Mouse (Mus musculus) small intestine, adult 2 months (tissue): ENCODE results near the gene Zfp69. TPM values are rescaled to one million over a fixed set of nuclear protein-coding genes. Genes with fewer than 3 reads are reported as not detected.

Source experiments
- H3K27ac ChIP-seq: fragments of 200-500 bp; 2 replicates; pipeline ENCODE4 v1.5.1; 2012; ENCODE audit warnings: low read depth, low read length, control low read depth, inconsistent platforms; ENCODE audit not compliant: insufficient read depth
- H3K27me3 ChIP-seq: fragments of 200-500 bp; 2 replicates; pipeline ENCODE4 v1.6.1; 2012; ENCODE audit warnings: mild to moderate bottlenecking, moderate library complexity, low read length, inconsistent platforms; ENCODE audit not compliant: control insufficient read depth, insufficient read depth
- H3K36me3 ChIP-seq: fragments of 200-500 bp; 2 replicates; pipeline ENCODE4 v1.6.1; 2012; ENCODE audit warnings: mild to moderate bottlenecking, low read length, control low read depth, inconsistent platforms; ENCODE audit not compliant: control insufficient read depth, insufficient read depth
- H3K4me1 ChIP-seq: fragments of 200-500 bp; 2 replicates; pipeline ENCODE4 v1.6.1; 2012; ENCODE audit warnings: low read length, inconsistent platforms, mixed read lengths; ENCODE audit not compliant: control insufficient read depth, insufficient read depth, insufficient read length
- H3K4me3 ChIP-seq: fragments of 200-500 bp; 2 replicates; pipeline ENCODE4 v1.5.1; 2012; ENCODE audit warnings: low read depth, mild to moderate bottlenecking, control low read depth, inconsistent platforms, low read length, moderate library complexity
- CTCF ChIP-seq: fragments of 200-500 bp; IDR thresholded peaks from 2 replicates; pipeline ENCODE4 v1.5.1; 2012; ENCODE audit warnings: low read depth, mild to moderate bottlenecking, control low read depth, inconsistent platforms, low read length, moderate library complexity, mixed read lengths; ENCODE audit not compliant: insufficient replicate concordance, insufficient read length; ENCODE audit errors: extremely low read depth
- POLR2A ChIP-seq: fragments of 200-500 bp; IDR thresholded peaks from 2 replicates; pipeline ENCODE4 v1.6.1; 2012; ENCODE audit warnings: low read depth, mild to moderate bottlenecking, control low read depth, inconsistent platforms, low read length, moderate library complexity
- WGBS: fragments of 180-500 bp; shearing (Covaris S2); methylation state at CpG from one replicate; pipeline ENCODE4 v1.1.7; 2018; 5-methylcytosine and 5-hydroxymethylcytosine counted together
- polyA plus RNA-seq: library from polyadenylated mRNA; depleted of rRNA; stranded (reverse); fragments of >200 nt; gene quantifications from 2 replicates; pipeline ENCODE4 v1.2.3, GENCODE M21; 2012

Zfp69 gene
- polyA plus RNA-seq, 1 experiment = 1.8 TPM

- TF ChIP-seq POLR2A (no peak), CTCF (no peak)
- no peak overlapping the region for H3K4me3 ChIP-seq
- no peaks in the 10 kb centered on the region for H3K27me3 ChIP-seq
- H3K36me3 ChIP-seq = peaks cover 9% of the 10 kb centered on the region
- 9% methylated on average over 3 of the region's 3 CpGs for WGBS
- no peaks in the 10 kb centered on the region for H3K4me1 ChIP-seq
- peak overlapping the region; percentile 94; the same call in 1 of the 2 replicates for H3K27ac ChIP-seq
Observed at GRCm38 (mm10) chr4:120925386-120925785, 26.1 kb downstream of the Zfp69 start.

GRCm38 (mm10) chr4:120924554-120925299, 26.8 kb downstream of the Zfp69 start, which contains the start of gene Exo5:
Gene Exo5 (minus strand): TSS chr4:120925017.
- no peaks in the 10 kb centered on the region for H3K4me1 ChIP-seq
- H3K27ac ChIP-seq = peak within 1 kb of the TSS; percentile 94
- peaks cover 9% of the 10 kb centered on the region for H3K36me3 ChIP-seq
- WGBS = under 1% methylated on average over 33 of the region's 33 CpGs
- TF ChIP-seq CTCF (no peak), POLR2A (peak; percentile 83)
- H3K4me3 ChIP-seq = peak within 1 kb of the TSS; percentile 87
- no peaks in the 10 kb centered on the region for H3K27me3 ChIP-seq

- no peak for TF ChIP-seq POLR2A
- no peak for TF ChIP-seq CTCF
- WGBS = 88% methylated on average over 8 of the region's 8 CpGs
- H3K4me3 ChIP-seq = no peak overlapping the region
- no peaks in the 10 kb centered on the region for H3K27me3 ChIP-seq
- no peak overlapping the region for H3K27ac ChIP-seq
- H3K36me3 ChIP-seq = peaks cover 9% of the 10 kb centered on the region
- H3K4me1 ChIP-seq = no peaks in the 10 kb centered on the region
Observed at GRCm38 (mm10) chr4:120921461-120921860, 30.0 kb downstream of the Zfp69 start.

GRCm38 (mm10) chr4:120914501-120914900, 37.0 kb downstream of the Zfp69 start:
- WGBS = 72% methylated on average over 4 of the region's 4 CpGs
- Histone ChIP-seq H3K4me1 (no peaks in the 10 kb centered on the region; the same call in 1 of the 2 replicates), H3K27me3 (no peaks in the 10 kb centered on the region), H3K4me3 (no peak overlapping the region), H3K27ac (no peak overlapping the region), H3K36me3 (no peaks in the 10 kb centered on the region)
- TF ChIP-seq POLR2A (no peak), CTCF (no peak)

GRCm38 (mm10) chr4:120913861-120914260, 37.6 kb downstream of the Zfp69 start:
- TF ChIP-seq POLR2A = no peak
- TF ChIP-seq CTCF = no peak
- Histone ChIP-seq H3K27ac (no peak overlapping the region), H3K27me3 (no peaks in the 10 kb centered on the region), H3K4me1 (no peaks in the 10 kb centered on the region; the same call in 1 of the 2 replicates), H3K4me3 (no peak overlapping the region), H3K36me3 (no peaks in the 10 kb centered on the region)
- WGBS = 45% methylated on average over 1 of the region's 1 CpGs

- Histone ChIP-seq H3K27ac (no peak overlapping the region), H3K36me3 (no peaks in the 10 kb centered on the region), H3K27me3 (no peaks in the 10 kb centered on the region), H3K4me1 (no peaks in the 10 kb centered on the region; the same call in 1 of the 2 replicates), H3K4me3 (no peak overlapping the region)
- no peak for TF ChIP-seq POLR2A
- 65% methylated on average over 8 of the region's 8 CpGs for WGBS
Observed at GRCm38 (mm10) chr4:120913443-120913842, 38.1 kb downstream of the Zfp69 start.

GRCm38 (mm10) chr4:120912866-120913265, 38.6 kb downstream of the Zfp69 start:
- no peak overlapping the region for H3K4me3 ChIP-seq
- no peaks in the 10 kb centered on the region; the same call in 1 of the 2 replicates for H3K4me1 ChIP-seq
- H3K36me3 ChIP-seq = no peaks in the 10 kb centered on the region
- no peaks in the 10 kb centered on the region for H3K27me3 ChIP-seq
- H3K27ac ChIP-seq = no peak overlapping the region
- TF ChIP-seq CTCF (no peak), POLR2A (no peak)
- 59% methylated on average over 4 of the region's 4 CpGs for WGBS
